Mouse (Mus musculus) brown adipose tissue, adult 24 weeks (tissue): ENCODE measurements around the gene Nes. TPM values are rescaled to one million over a fixed set of nuclear protein-coding genes. Genes with fewer than 3 reads are reported as not detected.

ENCODE experiments used
- H3K27ac ChIP-seq: fragments of 200-500 bp; replicated peaks from 2 replicates; pipeline ENCODE4 v1.5.1; 2012; ENCODE audit warnings: low read depth, mild to moderate bottlenecking, low read length
- H3K4me1 ChIP-seq: fragments of 200-500 bp; 2 replicates; pipeline ENCODE4 v1.6.1; 2012; ENCODE audit warnings: low read length, mixed read lengths; ENCODE audit not compliant: control insufficient read depth, insufficient read depth, insufficient read length
- H3K4me3 ChIP-seq: fragments of 200-500 bp; 2 replicates; pipeline ENCODE4 v1.5.1; 2012; ENCODE audit warnings: low read depth, mild to moderate bottlenecking, low read length, moderate library complexity; ENCODE audit not compliant: insufficient read depth
- polyA plus RNA-seq: library from polyadenylated mRNA; stranded (reverse); fragments of >200 nt; gene quantifications from 2 replicates; pipeline ENCODE4 v1.2.4, GENCODE M21; 2012; ENCODE audit not compliant: missing spikeins, insufficient read depth, insufficient read length

Nes gene
- polyA plus RNA-seq, 1 experiment, result 8.4 TPM

- Histone ChIP-seq H3K27ac (peak overlapping the region; percentile 65), H3K4me3 (peak overlapping the region; percentile 80), H3K4me1 (no peaks in the 10 kb centered on the region)
Observed at GRCm38 (mm10) chr3:87970184-87970938, 517 bp upstream of the Nes start.

GRCm38 (mm10) chr3:87971489-87972202 lies 768 bp downstream of the Nes start:
- Histone ChIP-seq H3K4me3 (peak overlapping the region; percentile 80), H3K27ac (peak overlapping the region; percentile 91), H3K4me1 (no peaks in the 10 kb centered on the region)

GRCm38 (mm10) chr3:87972203-87972664 lies 1.4 kb downstream of the Nes start:
- peak overlapping the region; percentile 80 for H3K4me3 ChIP-seq
- H3K4me1 ChIP-seq, result no peaks in the 10 kb centered on the region
- peak overlapping the region; percentile 91 for H3K27ac ChIP-seq

GRCm38 (mm10) chr3:87972776-87973175 lies 1.9 kb downstream of the Nes start:
- Histone ChIP-seq H3K4me3 (peak overlapping the region; percentile 80), H3K27ac (peak overlapping the region; percentile 91), H3K4me1 (no peaks in the 10 kb centered on the region)

- H3K27ac ChIP-seq, result peak overlapping the region; percentile 88
- H3K4me3 ChIP-seq, result peak overlapping the region; percentile 80
- no peaks in the 10 kb centered on the region; the same call in 1 of the 2 replicates for H3K4me1 ChIP-seq
Observed at GRCm38 (mm10) chr3:87973593-87974380, 2.9 kb downstream of the Nes start.

- peak overlapping the region; percentile 88 for H3K27ac ChIP-seq
- peak overlapping the region; percentile 80 for H3K4me3 ChIP-seq
- no peaks in the 10 kb centered on the region; the same call in 1 of the 2 replicates for H3K4me1 ChIP-seq
Observed at GRCm38 (mm10) chr3:87974381-87974987, 3.6 kb downstream of the Nes start.

GRCm38 (mm10) chr3:87979493-87979892 lies 8.6 kb downstream of the Nes start:
- Histone ChIP-seq H3K4me1 (peaks cover 23% of the 10 kb centered on the region), H3K27ac (no peak overlapping the region), H3K4me3 (no peak overlapping the region)

- Histone ChIP-seq H3K4me1 (peaks cover 23% of the 10 kb centered on the region), H3K4me3 (no peak overlapping the region), H3K27ac (0 out of 2 replicates have a peak overlapping the region, but pooled peaks have one; percentile 1)
Observed at GRCm38 (mm10) chr3:87980085-87980484, 9.2 kb downstream of the Nes start.

GRCm38 (mm10) chr3:87980728-87981127 lies 9.8 kb downstream of the Nes start:
- peak overlapping the region; percentile 98 for H3K27ac ChIP-seq
- H3K4me1 ChIP-seq, result peaks cover 30% of the 10 kb centered on the region
- H3K4me3 ChIP-seq, result no peak overlapping the region

GRCm38 (mm10) chr3:87981214-87981760 lies 10.4 kb downstream of the Nes start:
- peak overlapping the region; percentile 98 for H3K27ac ChIP-seq
- H3K4me3 ChIP-seq, result no peak overlapping the region

GRCm38 (mm10) chr3:87981894-87982835 lies 11.3 kb downstream of the Nes start:
- Histone ChIP-seq H3K4me3 (peak overlapping the region; percentile 20), H3K4me1 (peaks cover 30% of the 10 kb centered on the region)

More at GRCm38 (mm10) chr3:87981214-87981760, 10.4 kb downstream of the Nes start:
- peaks cover 30% of the 10 kb centered on the region for H3K4me1 ChIP-seq

GRCm38 (mm10) chr3:87982836-87983601 lies 12.1 kb downstream of the Nes start:
- Histone ChIP-seq H3K4me1 (peaks cover 30% of the 10 kb centered on the region), H3K4me3 (peak overlapping the region; percentile 20; the same call in 1 of the 2 replicates), H3K27ac (peak overlapping the region; percentile 98)

More at GRCm38 (mm10) chr3:87981894-87982835, 11.3 kb downstream of the Nes start:
- H3K27ac ChIP-seq, result peak overlapping the region; percentile 98

GRCm38 (mm10) chr3:87983627-87984026 lies 12.7 kb downstream of the Nes start:
- Histone ChIP-seq H3K4me1 (peaks cover 30% of the 10 kb centered on the region), H3K27ac (peak overlapping the region; percentile 93), H3K4me3 (no peak overlapping the region)
